Mouse (Mus musculus): ENCODE measurements around the gene Wdr34. TPM values are rescaled to one million over a fixed set of nuclear protein-coding genes. Genes with fewer than 3 reads are reported as not detected.

The Wdr34 gene
- polyA plus RNA-seq (2012; rRNA removed): 63.2 and 64.7 TPM in 2 replicates

DNA sequence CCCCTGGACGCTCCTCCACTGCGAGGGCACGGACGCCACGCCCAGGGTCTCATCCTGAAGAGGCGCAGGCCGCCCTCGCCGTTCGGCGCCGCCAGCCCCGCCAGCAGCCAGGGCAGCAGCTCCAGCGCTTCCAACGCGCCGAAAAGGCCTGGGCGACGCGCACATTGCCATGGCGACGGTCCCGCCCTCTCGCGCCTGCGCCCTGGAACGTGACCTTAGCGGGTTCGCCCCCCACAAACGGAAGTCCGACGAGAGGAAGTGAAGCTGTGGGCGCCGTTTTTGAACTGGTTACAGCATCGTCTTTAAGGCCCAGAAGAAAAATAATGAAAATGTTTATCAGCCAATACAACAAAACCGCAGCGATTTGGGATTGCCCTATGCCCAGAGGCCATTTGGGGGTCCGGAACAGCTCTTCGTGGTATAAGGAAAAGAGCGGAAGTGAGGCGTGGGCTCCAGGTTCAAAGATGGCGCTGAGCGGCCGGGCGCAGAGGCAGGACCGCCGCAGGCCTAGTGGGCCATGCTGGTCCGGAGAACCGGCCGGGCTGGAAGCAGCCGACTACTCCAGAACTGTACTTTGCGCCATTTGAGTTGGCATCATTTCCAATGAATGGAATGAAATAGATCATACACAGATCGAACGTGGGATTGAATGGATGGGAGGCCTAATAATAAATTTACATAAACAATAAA is at the start of gene Wdr34:
Wdr34 (minus strand) TSS at position 183 of the 690 bp plus-strand sequence.

DNA sequence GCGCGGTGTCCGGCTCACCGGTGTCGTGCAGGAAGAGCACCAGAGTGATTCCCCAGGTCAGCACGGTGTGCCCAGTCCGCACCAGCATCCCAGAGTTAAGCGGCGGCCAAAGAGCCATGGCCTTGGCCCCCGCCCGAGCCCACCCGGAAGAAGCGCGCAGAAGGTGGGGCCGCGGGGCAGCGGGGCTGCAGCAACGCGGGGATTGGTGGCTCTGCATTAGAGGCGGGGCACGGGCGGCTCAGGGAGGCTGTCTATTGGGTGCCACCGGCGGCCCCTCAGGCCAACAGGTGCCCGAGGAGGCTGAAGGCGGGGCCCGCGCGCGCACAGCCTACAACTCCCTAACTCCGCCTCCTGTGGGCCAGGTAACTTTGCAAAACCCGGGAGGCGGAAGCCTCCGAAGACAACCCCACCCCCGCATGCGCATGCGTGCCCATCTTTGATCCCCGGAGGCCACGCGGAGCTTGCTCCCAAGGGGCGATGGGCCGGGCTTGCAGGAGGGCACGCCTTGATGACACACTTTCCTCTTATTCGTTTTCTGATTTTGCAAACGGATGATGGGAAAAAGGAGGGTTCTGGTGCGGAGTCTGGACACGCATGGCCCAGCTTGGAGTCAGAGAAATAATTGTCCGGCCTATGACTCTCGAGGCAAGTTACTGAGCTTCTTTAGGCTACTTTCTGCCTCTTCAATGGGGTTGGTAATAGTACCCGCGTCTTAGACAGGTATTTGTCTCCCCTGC is 45.0 kb upstream of the Wdr34 start, which contains the start of gene Zdhhc12:
Zdhhc12 (minus strand) TSS at position 178 of the 737 bp plus-strand sequence.

DNA sequence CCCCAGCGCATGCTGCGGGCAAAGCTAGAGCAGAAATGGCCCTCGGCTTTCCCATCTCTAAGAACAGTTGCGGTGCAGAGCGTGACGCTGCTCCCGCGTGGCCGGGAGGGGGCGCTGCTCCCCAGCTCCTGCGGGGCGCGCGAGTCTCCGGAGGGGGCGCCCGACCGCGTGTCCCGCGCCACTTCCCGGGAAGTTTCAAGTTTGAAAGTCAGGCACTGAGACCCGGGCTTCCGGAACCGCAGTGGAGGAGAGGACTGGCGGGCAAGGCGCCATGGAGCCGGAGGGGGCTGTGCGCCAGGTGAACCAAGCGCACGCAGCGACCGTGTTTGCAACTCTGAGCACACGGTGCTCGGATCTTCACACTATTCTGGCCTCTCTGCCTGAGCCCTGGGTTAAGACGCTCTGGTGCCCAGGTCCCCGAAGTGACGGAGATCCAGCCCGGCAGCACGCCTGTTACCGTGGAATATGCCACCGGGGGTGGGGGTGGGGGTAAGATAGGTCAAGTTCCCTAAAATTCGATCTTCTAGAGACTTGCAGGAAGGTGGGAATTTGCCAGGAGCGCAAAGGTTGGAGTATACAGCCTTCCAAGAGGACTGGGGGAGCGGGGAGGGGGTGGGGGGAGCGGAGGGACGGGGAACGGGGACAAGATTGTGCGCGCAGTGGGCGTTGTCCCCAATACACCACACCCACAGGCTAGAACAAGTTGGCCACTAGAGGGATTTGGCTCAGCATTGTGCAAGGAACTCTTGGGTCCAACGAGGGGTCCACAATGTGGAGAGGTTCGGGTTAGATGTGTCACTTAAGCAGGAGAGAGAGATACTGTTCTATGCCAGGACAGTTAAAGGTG is 29.0 kb upstream of the Wdr34 start, which contains the start of gene Pkn3:
Pkn3 (plus strand) TSS at position 183 of the 847 bp plus-strand sequence.

DNA sequence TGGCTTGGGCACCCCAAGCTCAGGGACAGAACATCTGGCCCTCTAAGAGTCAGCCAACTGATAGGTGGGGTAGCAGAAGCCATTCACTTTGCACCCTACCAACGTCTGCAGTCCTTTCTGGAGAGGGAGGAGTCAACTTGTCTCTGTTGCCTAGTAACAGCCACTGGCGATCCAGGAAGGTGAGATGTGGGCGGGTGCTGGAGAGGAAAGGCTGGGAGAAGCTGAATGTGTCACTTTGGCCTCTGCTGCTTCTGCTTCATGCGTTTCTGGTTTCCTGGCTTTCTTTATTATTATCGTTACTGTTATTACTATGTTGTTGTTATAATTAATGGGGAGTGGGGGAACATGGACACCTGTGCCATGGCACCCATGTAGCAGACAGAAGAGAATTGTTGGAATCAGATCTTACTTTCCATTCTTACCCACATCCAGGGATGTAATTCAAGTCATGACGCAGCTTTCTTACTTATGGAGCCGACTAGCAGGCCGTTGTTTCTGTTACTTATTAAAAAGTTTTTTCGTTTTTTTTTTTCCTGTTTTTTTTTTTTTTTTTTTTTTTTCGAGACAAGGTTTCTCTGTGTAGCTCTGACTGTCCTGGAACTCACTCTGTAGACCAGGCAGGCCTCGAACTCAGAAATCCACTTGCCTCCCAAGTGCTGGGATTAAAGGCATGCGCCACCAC is 8.7 kb upstream of the Wdr34 start, which contains the start of gene Set:
Set (plus strand) TSS at position 156 of the 682 bp plus-strand sequence.

Other genes with a start within 250 kb of the Wdr34 start
- gene Slc27a4, start 246.2 kb downstream of the Wdr34 start, polyA plus RNA-seq (2012; rRNA removed): 50.5 and 52.4 TPM in 2 replicates
- 56.3 and 56.6 TPM in 2 replicates for gene Urm1, start 228.8 kb downstream of the Wdr34 start, polyA plus RNA-seq (2012; rRNA removed)
- 27.7 and 42.4 TPM in 2 replicates for gene Cercam, start 179.7 kb downstream of the Wdr34 start, polyA plus RNA-seq (2012; rRNA removed)
- 92.1 and 102 TPM in 2 replicates for gene Odf2, start 159.7 kb downstream of the Wdr34 start, polyA plus RNA-seq (2012; rRNA removed)
- 55.0 and 55.1 TPM in 2 replicates for gene Gle1, start 113.5 kb downstream of the Wdr34 start, polyA plus RNA-seq (2012; rRNA removed)
- gene Sptan1, start 83.3 kb downstream of the Wdr34 start, polyA plus RNA-seq (2012; rRNA removed): 550 and 589 TPM in 2 replicates
- gene Set, start 8.5 kb upstream of the Wdr34 start, polyA plus RNA-seq (2012; rRNA removed): 346 and 393 TPM in 2 replicates
- gene Pkn3, start 28.8 kb upstream of the Wdr34 start, polyA plus RNA-seq (2012; rRNA removed): 9.1 TPM in 2 replicates
- 30.2 and 39.0 TPM in 2 replicates for gene Zdhhc12, start 44.8 kb upstream of the Wdr34 start, polyA plus RNA-seq (2012; rRNA removed)
- 69.0 TPM in 2 replicates for gene Zer1, start 75.7 kb upstream of the Wdr34 start, polyA plus RNA-seq (2012; rRNA removed)
- gene Tbc1d13, start 84.9 kb upstream of the Wdr34 start, polyA plus RNA-seq (2012; rRNA removed): 61.3 and 63.8 TPM in 2 replicates
- 14.6 and 18.2 TPM in 2 replicates for gene Endog, start 122.6 kb upstream of the Wdr34 start, polyA plus RNA-seq (2012; rRNA removed)
- 54.3 and 55.7 TPM in 2 replicates for gene Spout1, start 129.6 kb upstream of the Wdr34 start, polyA plus RNA-seq (2012; rRNA removed)
- gene Kyat1, start 157.0 kb upstream of the Wdr34 start, polyA plus RNA-seq (2012; rRNA removed): 31.1 and 32.9 TPM in 2 replicates
- 26.6 and 28.7 TPM in 2 replicates for gene Lrrc8a, start 188.8 kb upstream of the Wdr34 start, polyA plus RNA-seq (2012; rRNA removed)
- gene Gm28035, start 191.7 kb upstream of the Wdr34 start, polyA plus RNA-seq (2012; rRNA removed): 11.1 and 16.3 TPM in 2 replicates
- 16.7 and 19.0 TPM in 2 replicates for gene Phyhd1, start 217.3 kb upstream of the Wdr34 start, polyA plus RNA-seq (2012; rRNA removed)
- not detected in 2 replicates for gene Gm28038, start 232.2 kb upstream of the Wdr34 start, polyA plus RNA-seq (2012; rRNA removed)
- gene Dolk, start 237.5 kb upstream of the Wdr34 start, polyA plus RNA-seq (2012; rRNA removed): 11.0 and 12.2 TPM in 2 replicates
- 42.1 and 44.5 TPM in 2 replicates for gene Nup188, start 237.5 kb upstream of the Wdr34 start, polyA plus RNA-seq (2012; rRNA removed)

Data from central nervous system, embryonic 14 days (tissue).